Mouse (Mus musculus): ENCODE measurements at regions not wholly inside any gene's neighbourhood (a gene's known extent, or its start where the extent isn't known, plus 50 kb on each side); places are given as distances from the start of the nearest gene placed in this dataset.

GRCm38 (mm10) chr8:78003888-78004543 is 209.1 kb upstream of the Ttc29 start:
- H3K9ac ChIP-seq (ENCODE audit: low read depth, low read length) = no peak overlapping the region
- 12% methylated on average over 10 of the region's 10 CpGs for WGBS
- no peaks in the 10 kb centered on the region for H3K9me3 ChIP-seq (ENCODE audit: control insufficient read depth, low read length)
- no peak overlapping the region for H3K4me3 ChIP-seq (ENCODE audit: low read depth, low read length)
- H3K36me3 ChIP-seq (ENCODE audit: control insufficient read depth, insufficient read depth, low read length) = no peaks in the 10 kb centered on the region
- H3K27ac ChIP-seq (replicated peaks; ENCODE audit: low read depth, low read length) = 0 out of 2 replicates have a peak overlapping the region, but pooled peaks have one; percentile 23
- peak; percentile 81 for DNase-seq (ENCODE audit: low spot score)
- ATAC-seq (ENCODE audit: low read depth) = peak; percentile 66; the same call in 1 of the 2 replicates
- H3K27me3 ChIP-seq (replicated peaks; ENCODE audit: control insufficient read depth, insufficient read depth, low read length) = no peaks in the 10 kb centered on the region
- peaks cover 17% of the 10 kb centered on the region for H3K4me1 ChIP-seq (ENCODE audit: control insufficient read depth, insufficient read depth, low read length)
- H3K4me2 ChIP-seq (ENCODE audit: low read depth, low read length) = no peak overlapping the region

DNA sequence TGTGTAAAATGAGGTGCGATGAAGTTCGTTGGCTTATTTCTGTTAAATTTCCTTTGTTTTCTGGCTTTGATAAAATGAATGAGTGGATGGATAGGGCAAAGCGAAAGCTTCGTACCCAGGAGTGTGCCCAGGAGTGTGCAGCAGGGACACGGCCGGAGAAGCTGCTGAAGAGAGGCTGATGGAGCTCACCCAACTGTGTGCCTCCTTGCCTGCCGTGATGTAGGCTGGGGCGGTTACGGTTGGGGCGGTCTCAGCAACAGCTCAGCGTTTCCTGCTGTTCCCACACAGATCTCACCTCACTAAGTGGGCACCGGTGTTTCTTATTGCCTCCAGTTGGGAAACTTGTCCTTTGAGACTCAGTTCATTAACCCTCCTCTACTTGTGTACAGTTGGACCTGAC is 208.2 kb upstream of the Ttc29 start:
- no peak overlapping the region for H3K4me2 ChIP-seq (ENCODE audit: low read depth, low read length)
- H3K27me3 ChIP-seq (replicated peaks; ENCODE audit: control insufficient read depth, insufficient read depth, low read length) = no peaks in the 10 kb centered on the region
- ATAC-seq (ENCODE audit: low read depth) (no peak), DNase-seq (ENCODE audit: low spot score) (no peak)
- H3K4me1 ChIP-seq (ENCODE audit: control insufficient read depth, insufficient read depth, low read length) = peaks cover 17% of the 10 kb centered on the region
- no peak overlapping the region for H3K4me3 ChIP-seq (ENCODE audit: low read depth, low read length)
- WGBS = 64% methylated on average over 12 of the region's 12 CpGs
- H3K27ac ChIP-seq (replicated peaks; ENCODE audit: low read depth, low read length) = no peak overlapping the region
- no peaks in the 10 kb centered on the region for H3K36me3 ChIP-seq (ENCODE audit: control insufficient read depth, insufficient read depth, low read length)
- no peak overlapping the region for H3K9ac ChIP-seq (ENCODE audit: low read depth, low read length)
- no peaks in the 10 kb centered on the region for H3K9me3 ChIP-seq (ENCODE audit: control insufficient read depth, low read length)

DNA sequence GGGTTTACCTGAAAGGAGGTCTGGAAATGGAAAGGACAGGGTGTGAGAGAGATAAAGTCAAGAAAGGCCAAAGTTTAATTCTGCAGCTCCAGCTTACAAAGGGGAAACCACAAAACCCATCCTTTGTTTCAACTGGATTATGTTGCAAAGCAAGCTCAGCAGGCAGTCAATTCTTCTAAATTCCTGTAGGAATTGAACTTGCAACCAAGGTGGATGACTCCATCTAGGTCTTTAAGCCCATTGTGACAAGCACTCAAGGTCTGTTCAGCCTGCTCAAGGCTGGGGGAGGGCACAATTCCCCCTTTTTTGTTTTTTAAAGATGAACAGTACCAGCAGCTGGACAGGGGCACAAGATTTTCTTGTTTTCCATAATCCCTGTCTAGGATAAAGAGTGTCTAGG is 200.0 kb upstream of the Ttc29 start:
- Histone ChIP-seq H3K9ac (ENCODE audit: low read depth, low read length) (no peak overlapping the region), H3K4me3 (ENCODE audit: low read depth, low read length) (no peak overlapping the region), H3K27ac (replicated peaks; ENCODE audit: low read depth, low read length) (no peak overlapping the region), H3K4me2 (ENCODE audit: low read depth, low read length) (no peak overlapping the region), H3K9me3 (ENCODE audit: control insufficient read depth, low read length) (no peaks in the 10 kb centered on the region), H3K27me3 (replicated peaks; ENCODE audit: control insufficient read depth, insufficient read depth, low read length) (no peaks in the 10 kb centered on the region), H3K4me1 (ENCODE audit: control insufficient read depth, insufficient read depth, low read length) (no peaks in the 10 kb centered on the region), H3K36me3 (ENCODE audit: control insufficient read depth, insufficient read depth, low read length) (no peaks in the 10 kb centered on the region)
- DNase-seq (ENCODE audit: low spot score) (no peak), ATAC-seq (ENCODE audit: low read depth) (no peak)

GRCm38 (mm10) chr8:78018430-78019180 is 194.5 kb upstream of the Ttc29 start:
- H3K4me1 ChIP-seq (ENCODE audit: control insufficient read depth, insufficient read depth, low read length) = peaks cover 12% of the 10 kb centered on the region
- WGBS = 62% methylated on average over 4 of the region's 4 CpGs
- no peaks in the 10 kb centered on the region for H3K27me3 ChIP-seq (replicated peaks; ENCODE audit: control insufficient read depth, insufficient read depth, low read length)
- H3K36me3 ChIP-seq (ENCODE audit: control insufficient read depth, insufficient read depth, low read length) = no peaks in the 10 kb centered on the region
- no peak overlapping the region for H3K4me3 ChIP-seq (ENCODE audit: low read depth, low read length)
- no peak for DNase-seq (ENCODE audit: low spot score)
- no peak overlapping the region for H3K4me2 ChIP-seq (ENCODE audit: low read depth, low read length)
- H3K9me3 ChIP-seq (ENCODE audit: control insufficient read depth, low read length) = no peaks in the 10 kb centered on the region
- no peak overlapping the region for H3K9ac ChIP-seq (ENCODE audit: low read depth, low read length)
- no peak overlapping the region for H3K27ac ChIP-seq (replicated peaks; ENCODE audit: low read depth, low read length)
- ATAC-seq (ENCODE audit: low read depth) = no peak

GRCm38 (mm10) chr8:78021473-78021872 is 191.6 kb upstream of the Ttc29 start:
- Histone ChIP-seq H3K9ac (ENCODE audit: low read depth, low read length) (no peak overlapping the region), H3K4me2 (ENCODE audit: low read depth, low read length) (no peak overlapping the region), H3K36me3 (ENCODE audit: control insufficient read depth, insufficient read depth, low read length) (no peaks in the 10 kb centered on the region), H3K4me1 (ENCODE audit: control insufficient read depth, insufficient read depth, low read length) (peaks cover 16% of the 10 kb centered on the region), H3K4me3 (ENCODE audit: low read depth, low read length) (no peak overlapping the region), H3K9me3 (ENCODE audit: control insufficient read depth, low read length) (no peaks in the 10 kb centered on the region), H3K27me3 (replicated peaks; ENCODE audit: control insufficient read depth, insufficient read depth, low read length) (no peaks in the 10 kb centered on the region), H3K27ac (replicated peaks; ENCODE audit: low read depth, low read length) (no peak overlapping the region)
- 50% methylated on average over 2 of the region's 2 CpGs for WGBS
- DNase-seq (ENCODE audit: low spot score) = peak; percentile 35
- ATAC-seq (ENCODE audit: low read depth) = no peak

DNA sequence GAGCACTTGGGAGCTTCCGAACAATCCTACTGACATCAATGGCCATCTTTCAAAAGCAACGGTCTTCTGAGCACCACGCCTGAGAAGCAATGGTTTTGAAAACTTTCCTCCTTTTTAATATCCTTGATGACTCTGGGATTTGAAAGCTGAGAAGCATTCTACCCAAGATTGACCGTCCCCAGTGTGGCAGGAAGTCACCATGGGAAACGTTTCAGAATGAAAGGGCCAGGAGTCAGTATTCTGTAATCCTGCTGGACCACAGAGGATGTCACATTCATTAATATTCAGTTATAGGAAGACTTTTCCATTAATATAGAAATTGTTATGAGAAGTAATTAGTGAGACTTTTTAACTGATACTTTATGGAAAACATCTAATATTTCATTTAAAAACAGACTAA is 190.1 kb upstream of the Ttc29 start:
- Histone ChIP-seq H3K4me3 (ENCODE audit: low read depth, low read length) (no peak overlapping the region), H3K4me1 (ENCODE audit: control insufficient read depth, insufficient read depth, low read length) (peaks cover 16% of the 10 kb centered on the region), H3K4me2 (ENCODE audit: low read depth, low read length) (no peak overlapping the region), H3K9ac (ENCODE audit: low read depth, low read length) (no peak overlapping the region), H3K9me3 (ENCODE audit: control insufficient read depth, low read length) (no peaks in the 10 kb centered on the region), H3K27ac (replicated peaks; ENCODE audit: low read depth, low read length) (no peak overlapping the region), H3K27me3 (replicated peaks; ENCODE audit: control insufficient read depth, insufficient read depth, low read length) (no peaks in the 10 kb centered on the region), H3K36me3 (ENCODE audit: control insufficient read depth, insufficient read depth, low read length) (no peaks in the 10 kb centered on the region)
- DNase-seq (ENCODE audit: low spot score) (no peak), ATAC-seq (ENCODE audit: low read depth) (no peak)
- 52% methylated on average over 5 of the region's 5 CpGs for WGBS

- no peaks in the 10 kb centered on the region for H3K36me3 ChIP-seq (ENCODE audit: control insufficient read depth, insufficient read depth, low read length)
- H3K4me3 ChIP-seq (ENCODE audit: low read depth, low read length) = no peak overlapping the region
- H3K4me2 ChIP-seq (ENCODE audit: low read depth, low read length) = no peak overlapping the region
- DNase-seq (ENCODE audit: low spot score) (peak; percentile 89), ATAC-seq (ENCODE audit: low read depth) (peak; percentile 72)
- 17% methylated on average over 7 of the region's 7 CpGs for WGBS
- H3K9me3 ChIP-seq (ENCODE audit: control insufficient read depth, low read length) = no peaks in the 10 kb centered on the region
- no peak overlapping the region for H3K27ac ChIP-seq (replicated peaks; ENCODE audit: low read depth, low read length)
- peaks cover 16% of the 10 kb centered on the region for H3K4me1 ChIP-seq (ENCODE audit: control insufficient read depth, insufficient read depth, low read length)
- H3K9ac ChIP-seq (ENCODE audit: low read depth, low read length) = no peak overlapping the region
- H3K27me3 ChIP-seq (replicated peaks; ENCODE audit: control insufficient read depth, insufficient read depth, low read length) = no peaks in the 10 kb centered on the region
Observed at GRCm38 (mm10) chr8:78023467-78023866, 189.6 kb upstream of the Ttc29 start.

GRCm38 (mm10) chr8:78023936-78024335 is 189.2 kb upstream of the Ttc29 start:
- H3K27ac ChIP-seq (replicated peaks; ENCODE audit: low read depth, low read length) = no peak overlapping the region
- 40% methylated on average over 4 of the region's 4 CpGs for WGBS
- H3K4me3 ChIP-seq (ENCODE audit: low read depth, low read length) = no peak overlapping the region
- ATAC-seq (ENCODE audit: low read depth) (no peak), DNase-seq (ENCODE audit: low spot score) (no peak)
- no peaks in the 10 kb centered on the region for H3K9me3 ChIP-seq (ENCODE audit: control insufficient read depth, low read length)
- no peaks in the 10 kb centered on the region for H3K36me3 ChIP-seq (ENCODE audit: control insufficient read depth, insufficient read depth, low read length)
- H3K9ac ChIP-seq (ENCODE audit: low read depth, low read length) = no peak overlapping the region
- H3K4me2 ChIP-seq (ENCODE audit: low read depth, low read length) = no peak overlapping the region
- peaks cover 16% of the 10 kb centered on the region for H3K4me1 ChIP-seq (ENCODE audit: control insufficient read depth, insufficient read depth, low read length)
- H3K27me3 ChIP-seq (replicated peaks; ENCODE audit: control insufficient read depth, insufficient read depth, low read length) = no peaks in the 10 kb centered on the region

GRCm38 (mm10) chr8:78024964-78025363 is 188.1 kb upstream of the Ttc29 start:
- no peak overlapping the region for H3K27ac ChIP-seq (replicated peaks; ENCODE audit: low read depth, low read length)
- H3K4me3 ChIP-seq (ENCODE audit: low read depth, low read length) = no peak overlapping the region
- H3K4me1 ChIP-seq (ENCODE audit: control insufficient read depth, insufficient read depth, low read length) = peaks cover 16% of the 10 kb centered on the region
- H3K27me3 ChIP-seq (replicated peaks; ENCODE audit: control insufficient read depth, insufficient read depth, low read length) = no peaks in the 10 kb centered on the region
- DNase-seq (ENCODE audit: low spot score) = no peak
- ATAC-seq (ENCODE audit: low read depth) = no peak
- H3K36me3 ChIP-seq (ENCODE audit: control insufficient read depth, insufficient read depth, low read length) = no peaks in the 10 kb centered on the region
- H3K9me3 ChIP-seq (ENCODE audit: control insufficient read depth, low read length) = no peaks in the 10 kb centered on the region
- WGBS = 87% methylated on average over 5 of the region's 5 CpGs
- no peak overlapping the region for H3K9ac ChIP-seq (ENCODE audit: low read depth, low read length)
- no peak overlapping the region for H3K4me2 ChIP-seq (ENCODE audit: low read depth, low read length)

Data from embryonic facial prominence, embryonic 14.5 days (tissue).